Mouse (Mus musculus) C2C12 (cell line): ENCODE data around the gene Pdss2. TPM values are rescaled to one million over a fixed set of nuclear protein-coding genes. Genes with fewer than 3 reads are reported as not detected.
"Not testable (repeated sequence)": the region's sequence is repeated elsewhere in the genome, so short reads cannot be mapped to it uniquely, and the experiment has no call there.

Experiments used
- H3K27me3 ChIP-seq: one replicate; pipeline ENCODE4 v1.6.1; 2011; ENCODE audit not compliant: control insufficient read depth, insufficient read depth, insufficient read length
- H3K36me3 ChIP-seq: one replicate; pipeline ENCODE4 v1.6.1; 2011; ENCODE audit not compliant: control insufficient read depth, insufficient read depth
- H3K4me3 ChIP-seq: one replicate; pipeline ENCODE4 v1.5.1; 2011; ENCODE audit warnings: mild to moderate bottlenecking, control low read depth; ENCODE audit not compliant: poor library complexity, insufficient read depth, severe bottlenecking
- H3K79me2 ChIP-seq: one replicate; pipeline ENCODE4 v1.6.1; 2011; ENCODE audit not compliant: control insufficient read depth, insufficient read depth
- H3K79me3 ChIP-seq: one replicate; pipeline ENCODE4 v1.6.1; 2011; ENCODE audit warnings: low read depth, control low read depth
- H3ac ChIP-seq: one replicate; pipeline ENCODE3; 2011; ENCODE audit warnings: low read depth; ENCODE audit not compliant: control insufficient read depth, insufficient read length
- CEBPB ChIP-seq: IDR thresholded peaks from one replicate; pipeline ENCODE4 v1.6.1; 2011; ENCODE audit warnings: low read depth, mild to moderate bottlenecking, control low read depth, moderate library complexity
- CTCF ChIP-seq: IDR thresholded peaks from one replicate; pipeline ENCODE4 v1.5.1; 2011; ENCODE audit not compliant: control insufficient read depth, insufficient read depth, insufficient read length
- FOSL1 ChIP-seq: IDR thresholded peaks from one replicate; pipeline ENCODE4 v1.8.0; 2011; ENCODE audit warnings: mild to moderate bottlenecking, low read length; ENCODE audit not compliant: poor library complexity, insufficient read depth, severe bottlenecking
- MAX ChIP-seq: IDR thresholded peaks from one replicate; pipeline ENCODE4 v1.6.1; 2011; ENCODE audit warnings: mild to moderate bottlenecking, control low read depth
- MYOD1 ChIP-seq: IDR thresholded peaks from one replicate; pipeline ENCODE4 v1.6.1; 2011; ENCODE audit warnings: low read depth; ENCODE audit not compliant: control insufficient read depth, insufficient read length
- MYOG ChIP-seq: IDR thresholded peaks from one replicate; pipeline ENCODE4 v1.6.1; 2011; ENCODE audit not compliant: control insufficient read depth, insufficient read length; ENCODE audit errors: extremely low read depth
- USF1 ChIP-seq: IDR thresholded peaks from one replicate; pipeline ENCODE4 v1.6.1; 2011; ENCODE audit warnings: low read depth, mild to moderate bottlenecking, control low read depth, moderate library complexity
- polyA plus RNA-seq: library from polyadenylated mRNA; unstranded; fragments of >200 nt; fragmentation: generic; extraction: Trizol; gene quantifications from one replicate; pipeline ENCODE4 v1.2.1, GENCODE M21; 2012; ENCODE audit warnings: missing spikeins

Gene Pdss2
- polyA plus RNA-seq, 1 experiment, result 7.5 TPM

DNA sequence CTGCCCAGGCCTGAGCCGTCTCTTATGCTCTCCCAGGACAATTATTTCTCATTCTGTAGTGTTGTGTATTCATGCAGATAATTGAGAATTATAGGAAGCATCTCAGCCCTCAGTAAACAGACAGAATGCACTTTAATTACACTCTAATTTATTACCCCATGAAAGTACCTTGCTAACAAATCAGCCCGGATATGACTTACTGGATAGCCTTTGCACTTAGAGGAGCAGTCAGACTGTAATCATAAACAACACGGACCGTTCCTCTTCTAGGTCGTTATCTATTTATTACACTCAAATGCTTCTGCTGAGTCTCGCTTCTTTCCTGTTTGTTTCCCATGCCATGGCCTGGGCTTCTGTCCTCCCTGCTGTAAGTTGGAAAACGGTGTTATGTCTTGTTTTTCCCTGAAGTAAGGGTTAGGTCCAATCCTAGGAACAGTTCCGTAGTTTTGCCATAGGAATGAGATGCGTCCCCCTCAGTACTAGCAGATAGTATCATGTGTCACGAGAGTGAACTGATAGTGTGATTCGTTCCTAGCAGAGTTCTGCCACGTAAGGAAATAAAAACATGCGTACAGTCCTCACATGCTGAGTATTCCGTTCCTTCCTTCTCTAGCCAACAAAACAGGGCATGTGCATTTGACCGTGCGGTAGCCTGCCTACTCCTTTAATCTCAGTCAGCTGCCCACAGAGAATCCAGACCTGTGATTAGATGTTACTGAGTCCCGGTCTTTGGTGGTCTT, 24.3 kb downstream of the Pdss2 start:
- no peak for TF ChIP-seq USF1
- no peak for TF ChIP-seq MAX
- TF ChIP-seq CEBPB, result no peak
- TF ChIP-seq CTCF, result no peak
- Histone ChIP-seq H3K36me3 (no peaks in the 10 kb centered on the region), H3K27me3 (no peaks in the 10 kb centered on the region), H3K79me2 (peaks cover 3% of the 10 kb centered on the region), H3ac (no peak overlapping the region), H3K4me3 (no peak overlapping the region), H3K79me3 (no peaks in the 10 kb centered on the region)

- Histone ChIP-seq H3K27me3 (no peaks in the 10 kb centered on the region), H3K4me3 (no peak overlapping the region), H3K79me2 (no peaks in the 10 kb centered on the region), H3K36me3 (no peaks in the 10 kb centered on the region), H3K79me3 (no peaks in the 10 kb centered on the region), H3ac (no peak overlapping the region)
- TF ChIP-seq CEBPB (no peak), USF1 (no peak), MYOD1 (no peak), MYOG (no peak), CTCF (no peak), MAX (no peak), FOSL1 (no peak)
These were observed 26.7 kb downstream of the Pdss2 start for GRCm38 (mm10) chr10:43247994-43248393.

DNA sequence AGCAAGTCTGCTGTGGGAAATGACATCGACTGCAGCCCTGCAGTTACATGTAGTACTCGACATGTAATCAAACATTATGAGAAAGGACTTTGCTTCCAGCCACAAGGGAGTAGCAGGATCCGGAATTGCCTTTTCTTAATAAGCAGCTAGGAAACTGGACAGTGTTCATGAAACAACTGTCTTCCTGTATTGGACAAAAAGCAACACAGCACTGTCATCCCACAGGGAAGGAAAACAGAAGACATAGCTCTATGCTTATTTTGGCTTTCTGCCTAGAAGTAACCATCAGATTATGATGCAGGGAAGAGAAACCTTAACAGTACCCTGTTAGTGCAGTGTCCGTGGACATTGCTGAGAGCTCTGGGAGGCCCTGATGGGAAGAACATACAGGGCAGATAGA, 31.0 kb downstream of the Pdss2 start:
- no peak for TF ChIP-seq MYOD1

GRCm38 (mm10) chr10:43256965-43257364, 35.7 kb downstream of the Pdss2 start:
- not testable (repeated sequence) for H3K27me3 ChIP-seq, H3K79me2 ChIP-seq, H3K36me3 ChIP-seq, H3K79me3 ChIP-seq, H3ac ChIP-seq, H3K4me3 ChIP-seq

More for the DNA sequence above, 31.0 kb downstream of the Pdss2 start:
- Histone ChIP-seq H3K4me3 (no peak overlapping the region), H3ac (no peak overlapping the region), H3K79me3 (no peaks in the 10 kb centered on the region), H3K79me2 (no peaks in the 10 kb centered on the region), H3K27me3 (no peaks in the 10 kb centered on the region), H3K36me3 (no peaks in the 10 kb centered on the region)

DNA sequence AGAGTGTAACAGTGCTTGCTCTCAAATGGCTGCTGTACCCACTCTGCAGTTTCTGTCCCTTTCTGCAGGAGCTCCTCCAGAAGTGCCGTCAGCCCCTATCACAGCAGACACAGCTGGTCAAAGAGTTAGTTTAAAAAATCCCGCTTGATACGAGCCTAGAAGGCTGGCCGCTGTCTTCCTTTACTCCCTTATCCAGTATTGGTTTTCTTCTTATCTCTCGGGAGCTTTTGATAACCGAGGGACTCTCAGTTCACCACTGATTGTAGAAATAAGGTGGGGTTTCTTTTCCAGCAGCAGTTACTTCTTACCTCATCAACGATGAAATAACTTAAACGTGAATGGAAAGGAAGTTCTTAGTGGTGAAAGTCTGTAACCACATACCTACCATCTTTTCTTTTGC, 36.2 kb downstream of the Pdss2 start:
- H3K79me2 ChIP-seq, H3K4me3 ChIP-seq, H3K27me3 ChIP-seq, H3K79me3 ChIP-seq, H3ac ChIP-seq, H3K36me3 ChIP-seq: not testable (repeated sequence)

DNA sequence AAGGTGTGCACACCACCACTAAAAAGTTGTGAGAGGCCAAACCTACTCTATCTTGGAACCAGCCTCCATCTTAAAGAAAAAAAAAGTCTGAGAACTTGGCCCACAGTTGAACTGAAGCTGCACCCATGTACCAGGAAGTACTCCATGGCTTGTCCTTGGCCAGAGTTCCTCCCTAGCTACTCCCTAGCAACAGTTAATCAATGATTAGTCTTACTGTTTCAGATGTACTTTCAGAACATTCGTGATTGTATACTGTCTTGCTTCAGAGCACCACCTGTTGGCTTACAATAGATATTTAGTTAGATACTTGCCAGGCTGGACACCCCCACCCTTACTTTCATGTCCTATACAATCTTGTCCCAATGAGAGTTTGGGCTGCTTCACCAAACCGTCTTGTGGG, 50.0 kb downstream of the Pdss2 start:
- Histone ChIP-seq H3ac (no peak overlapping the region), H3K79me2 (no peaks in the 10 kb centered on the region), H3K79me3 (no peaks in the 10 kb centered on the region), H3K36me3 (no peaks in the 10 kb centered on the region), H3K4me3 (no peak overlapping the region), H3K27me3 (no peaks in the 10 kb centered on the region)
- TF ChIP-seq FOSL1 (no peak), USF1 (no peak), MAX (no peak), CEBPB (no peak), CTCF (no peak), MYOG (no peak), MYOD1 (no peak)

DNA sequence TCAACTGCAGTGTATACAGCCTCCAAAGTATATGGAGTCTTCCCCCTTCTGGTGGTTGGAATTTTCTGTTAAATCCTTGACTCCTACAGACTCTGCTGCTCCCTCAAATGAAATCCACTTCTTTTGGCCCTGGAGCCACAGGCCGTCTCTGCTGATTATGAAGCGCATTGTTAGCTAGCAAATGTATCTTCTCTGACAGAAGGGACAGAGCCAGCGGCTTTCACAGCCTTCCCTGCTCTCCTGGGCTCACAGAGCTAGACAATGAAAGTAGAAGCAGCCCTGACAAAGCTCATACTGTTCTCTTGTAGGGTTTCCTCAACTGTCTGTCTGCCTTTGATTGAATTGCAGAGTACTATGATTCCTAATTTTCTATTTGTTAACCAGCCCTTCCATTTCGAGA, 51.1 kb downstream of the Pdss2 start:
- TF ChIP-seq FOSL1 (no peak), CTCF (no peak), MYOG (no peak), USF1 (no peak), MAX (no peak), MYOD1 (no peak), CEBPB (no peak)
- Histone ChIP-seq H3K36me3 (no peaks in the 10 kb centered on the region), H3K27me3 (no peaks in the 10 kb centered on the region), H3K79me2 (no peaks in the 10 kb centered on the region), H3K4me3 (no peak overlapping the region), H3K79me3 (no peaks in the 10 kb centered on the region), H3ac (no peak overlapping the region)
